Mouse (Mus musculus) G1E (cell line): ENCODE data around the gene Eif2s2.
"Not testable (repeated sequence)": the region's sequence is repeated elsewhere in the genome, so short reads cannot be mapped to it uniquely, and the experiment has no call there.

Experiments
- CTCF ChIP-seq: IDR thresholded peaks from 2 replicates; pipeline ENCODE4 v1.5.1; 2012; ENCODE audit warnings: low read depth, low read length, inconsistent platforms, mixed read lengths
- GATA1 ChIP-seq: IDR thresholded peaks from 2 replicates; pipeline ENCODE4 v1.6.1; 2012; ENCODE audit warnings: borderline replicate concordance, low read length, inconsistent platforms, mixed read lengths
- POLR2AphosphoS5 ChIP-seq: IDR thresholded peaks from 2 replicates; pipeline ENCODE4 v1.6.1; 2012; ENCODE audit warnings: low read depth, low read length, inconsistent platforms; ENCODE audit not compliant: insufficient replicate concordance
- TAL1 ChIP-seq: conservative IDR thresholded peaks from 2 replicates; pipeline ENCODE4 v1.6.1; 2012; ENCODE audit warnings: low read depth, low read length, inconsistent platforms, mixed read lengths

- TF ChIP-seq CTCF, TAL1, GATA1, POLR2AphosphoS5: not testable (repeated sequence)
Measured at GRCm38 (mm10) chr2:154922134-154922533, 29.4 kb upstream of the Eif2s2 start.
